Mouse (Mus musculus) neural tube, embryonic 14.5 days (tissue): ENCODE data around the gene Ppm1n. TPM values are rescaled to one million over a fixed set of nuclear protein-coding genes. Genes with fewer than 3 reads are reported as not detected.
A peak's percentile ranks its signal among the peaks of the same experiment; 100 is the strongest.

Experiments used
- ATAC-seq: fragments of 200-750 bp; cut with Nextera tagmentation; 2 replicates; pipeline ENCODE4 v1.8.0; 2017; ENCODE audit warnings: low read depth, mild to moderate bottlenecking, moderate TSS enrichment, moderate library complexity
- H3K27ac ChIP-seq: fragments of 300-500 bp; sonication (generic); 2 replicates; pipeline ENCODE4 v1.5.1; 2014; ENCODE audit warnings: low read depth, mild to moderate bottlenecking, control low read depth, low read length, moderate library complexity, mixed read lengths
- H3K27me3 ChIP-seq: fragments of 300-500 bp; sonication (generic); 2 replicates; pipeline ENCODE4 v1.6.1; 2014; ENCODE audit warnings: low read length; ENCODE audit not compliant: control insufficient read depth, insufficient read depth
- H3K36me3 ChIP-seq: fragments of 300-500 bp; sonication (generic); 2 replicates; pipeline ENCODE4 v1.6.1; 2014; ENCODE audit warnings: low read length, mixed read lengths; ENCODE audit not compliant: control insufficient read depth, insufficient read depth
- H3K4me1 ChIP-seq: fragments of 300-500 bp; sonication (generic); 2 replicates; pipeline ENCODE4 v1.6.1; 2014; ENCODE audit warnings: low read length; ENCODE audit not compliant: control insufficient read depth, insufficient read depth
- H3K4me2 ChIP-seq: fragments of 300-500 bp; sonication (generic); 2 replicates; pipeline ENCODE4 v1.6.1; 2014; ENCODE audit warnings: mild to moderate bottlenecking, low read depth, low read length, control low read depth
- H3K4me3 ChIP-seq: fragments of 300-500 bp; sonication (generic); 2 replicates; pipeline ENCODE4 v1.5.1; 2014; ENCODE audit warnings: low read depth, low read length, control low read depth, mixed read lengths
- H3K9ac ChIP-seq: fragments of 300-500 bp; sonication (generic); replicated peaks from 2 replicates; pipeline ENCODE4 v1.6.1; 2014; ENCODE audit warnings: low read depth, mild to moderate bottlenecking, control low read depth, low read length, mixed read lengths
- H3K9me3 ChIP-seq: fragments of 300-500 bp; sonication (generic); 2 replicates; pipeline ENCODE4 v1.6.1; 2016; ENCODE audit warnings: low read length; ENCODE audit not compliant: control insufficient read depth
- WGBS: fragments of 180-500 bp; shearing (Covaris S2); extraction: QIAGEN DNeasy Blood & Tissue Kit; methylation state at CpG from one replicate; pipeline ENCODE4 v1.1.7; 2014; 5-methylcytosine and 5-hydroxymethylcytosine counted together
- polyA plus RNA-seq: library from polyadenylated mRNA; unstranded; fragments of >200 nt; fragmentation: Nextera tagmentation; extraction: Ambion mirVana; gene quantifications from 2 replicates; pipeline ENCODE4 v1.2.1, GENCODE M21; 2014

Gene Ppm1n
- polyA plus RNA-seq, 1 experiment from 2014 or later = 0.75 TPM

GRCm38 (mm10) chr7:19276253-19276652 is 3.6 kb downstream of the Ppm1n start:
- Histone ChIP-seq H3K36me3 (no peaks in the 10 kb centered on the region), H3K9me3 (no peaks in the 10 kb centered on the region), H3K4me3 (no peak overlapping the region), H3K4me2 (no peak overlapping the region), H3K9ac (no peak overlapping the region), H3K27ac (no peak overlapping the region), H3K4me1 (0 out of 2 replicates have a peak, but pooled peaks cover 2% of the 10 kb centered on the region), H3K27me3 (peaks cover 32% of the 10 kb centered on the region)
- WGBS = 49% methylated on average over 4 of the region's 4 CpGs
- no peak for ATAC-seq

- Histone ChIP-seq H3K36me3 (no peaks in the 10 kb centered on the region), H3K4me1 (peaks cover 19% of the 10 kb centered on the region), H3K4me3 (peak overlapping the region; percentile 89), H3K27ac (peak overlapping the region; percentile 78), H3K9ac (peak overlapping the region; percentile 83), H3K4me2 (peak overlapping the region; percentile 94), H3K9me3 (no peaks in the 10 kb centered on the region), H3K27me3 (no peaks in the 10 kb centered on the region)
- under 1% methylated on average over 36 of the region's 36 CpGs for WGBS
- ATAC-seq = peak; percentile 68
Measured at GRCm38 (mm10) chr7:19272173-19272764, 7.6 kb downstream of the Ppm1n start.

GRCm38 (mm10) chr7:19271238-19272172 is 8.4 kb downstream of the Ppm1n start, which contains the start of gene Vasp:
TSS of gene Vasp (minus strand) at chr7:19271817.
- H3K4me3 ChIP-seq = peak within 1 kb of the TSS; percentile 89
- ATAC-seq = peak; percentile 79
- peak within 1 kb of the TSS; percentile 78 for H3K27ac ChIP-seq
- H3K4me2 ChIP-seq = peak within 1 kb of the TSS; percentile 94
- no peaks in the 10 kb centered on the region for H3K27me3 ChIP-seq
- peaks cover 19% of the 10 kb centered on the region for H3K4me1 ChIP-seq
- no peaks in the 10 kb centered on the region for H3K9me3 ChIP-seq
- 0% methylated on average over 61 of the region's 62 CpGs for WGBS
- no peaks in the 10 kb centered on the region for H3K36me3 ChIP-seq
- H3K9ac ChIP-seq = peak within 1 kb of the TSS; percentile 83

- H3K4me3 ChIP-seq = peak overlapping the region; percentile 89
- no peaks in the 10 kb centered on the region for H3K36me3 ChIP-seq
Measured at GRCm38 (mm10) chr7:19270509-19271237, 9.2 kb downstream of the Ppm1n start.

GRCm38 (mm10) chr7:19269721-19270441 is 10.0 kb downstream of the Ppm1n start:
- H3K27ac ChIP-seq = peak overlapping the region; percentile 34; the same call in 1 of the 2 replicates
- H3K9ac ChIP-seq = peak overlapping the region; percentile 41
- no peaks in the 10 kb centered on the region for H3K9me3 ChIP-seq
- 3% methylated on average over 17 of the region's 19 CpGs for WGBS
- H3K4me3 ChIP-seq = peak overlapping the region; percentile 89
- H3K36me3 ChIP-seq = no peaks in the 10 kb centered on the region
- H3K27me3 ChIP-seq = no peaks in the 10 kb centered on the region
- peaks cover 19% of the 10 kb centered on the region for H3K4me1 ChIP-seq
- H3K4me2 ChIP-seq = peak overlapping the region; percentile 94
- ATAC-seq = no peak

More at GRCm38 (mm10) chr7:19270509-19271237, 9.2 kb downstream of the Ppm1n start:
- ATAC-seq = no peak
- 3% methylated on average over 17 of the region's 21 CpGs for WGBS
- Histone ChIP-seq H3K9ac (peak overlapping the region; percentile 83), H3K27ac (peak overlapping the region; percentile 39), H3K9me3 (no peaks in the 10 kb centered on the region), H3K4me1 (peaks cover 19% of the 10 kb centered on the region), H3K27me3 (no peaks in the 10 kb centered on the region), H3K4me2 (peak overlapping the region; percentile 94)

- no peaks in the 10 kb centered on the region for H3K9me3 ChIP-seq
- peak overlapping the region; percentile 89 for H3K4me3 ChIP-seq
- H3K9ac ChIP-seq = peak overlapping the region; percentile 41
- WGBS = 53% methylated on average over 10 of the region's 10 CpGs
- peaks cover 5% of the 10 kb centered on the region; the same call in 1 of the 2 replicates for H3K36me3 ChIP-seq
- H3K27me3 ChIP-seq = no peaks in the 10 kb centered on the region
- H3K4me1 ChIP-seq = peaks cover 19% of the 10 kb centered on the region
- H3K4me2 ChIP-seq = peak overlapping the region; percentile 94
- peak overlapping the region; percentile 34; the same call in 1 of the 2 replicates for H3K27ac ChIP-seq
- ATAC-seq = no peak
Measured at GRCm38 (mm10) chr7:19268993-19269681, 10.7 kb downstream of the Ppm1n start.

GRCm38 (mm10) chr7:19267051-19267450 is 12.8 kb downstream of the Ppm1n start:
- Histone ChIP-seq H3K36me3 (peaks cover 6% of the 10 kb centered on the region; the same call in 1 of the 2 replicates), H3K9me3 (no peaks in the 10 kb centered on the region), H3K27ac (no peak overlapping the region), H3K9ac (no peak overlapping the region), H3K4me1 (peaks cover 16% of the 10 kb centered on the region), H3K4me2 (no peak overlapping the region), H3K27me3 (no peaks in the 10 kb centered on the region), H3K4me3 (no peak overlapping the region)
- no peak for ATAC-seq
- WGBS = 82% methylated on average over 10 of the region's 10 CpGs
